Mouse (Mus musculus): ENCODE results near the gene Gm28043. TPM values are rescaled to one million over a fixed set of nuclear protein-coding genes. Genes with fewer than 3 reads are reported as not detected.

The Gm28043 gene
- polyA plus RNA-seq, 1 experiment from 2014 or later, result 1.9 TPM

GRCm38 (mm10) chr17:29635492-29635891, 20.8 kb downstream of the Gm28043 start:
- Histone ChIP-seq H3K9me3 (replicated peaks; ENCODE audit: control insufficient read depth, low read length) (no peaks in the 10 kb centered on the region), H3K4me1 (ENCODE audit: control insufficient read depth, insufficient read depth, low read length) (no peaks in the 10 kb centered on the region), H3K4me2 (ENCODE audit: low read length) (no peak overlapping the region), H3K27ac (ENCODE audit: low read depth, low read length) (no peak overlapping the region), H3K4me3 (ENCODE audit: low read depth, low read length) (no peak overlapping the region), H3K9ac (ENCODE audit: low read length) (no peak overlapping the region), H3K27me3 (replicated peaks; ENCODE audit: control insufficient read depth, insufficient read depth, low read length) (no peaks in the 10 kb centered on the region), H3K36me3 (ENCODE audit: control insufficient read depth, insufficient read depth, low read length) (peaks cover 89% of the 10 kb centered on the region)
- DNase-seq (ENCODE audit: low spot score) (no peak), ATAC-seq (no peak)
- WGBS, result 89% methylated on average over 8 of the region's 8 CpGs

- Histone ChIP-seq H3K36me3 (ENCODE audit: control insufficient read depth, insufficient read depth, low read length) (peaks cover 89% of the 10 kb centered on the region), H3K4me1 (ENCODE audit: control insufficient read depth, insufficient read depth, low read length) (no peaks in the 10 kb centered on the region), H3K4me3 (ENCODE audit: low read depth, low read length) (no peak overlapping the region), H3K27ac (ENCODE audit: low read depth, low read length) (no peak overlapping the region), H3K9me3 (replicated peaks; ENCODE audit: control insufficient read depth, low read length) (no peaks in the 10 kb centered on the region), H3K9ac (ENCODE audit: low read length) (no peak overlapping the region), H3K4me2 (ENCODE audit: low read length) (no peak overlapping the region), H3K27me3 (replicated peaks; ENCODE audit: control insufficient read depth, insufficient read depth, low read length) (no peaks in the 10 kb centered on the region)
- DNase-seq (ENCODE audit: low spot score), result peak; percentile 61
- no peak for ATAC-seq
- 72% methylated on average over 5 of the region's 5 CpGs for WGBS
Measured at GRCm38 (mm10) chr17:29636118-29636517, 21.4 kb downstream of the Gm28043 start.

GRCm38 (mm10) chr17:29637377-29637776, 22.7 kb downstream of the Gm28043 start:
- WGBS, result 91% methylated on average over 4 of the region's 4 CpGs
- H3K9me3 ChIP-seq (replicated peaks; ENCODE audit: control insufficient read depth, low read length), result no peaks in the 10 kb centered on the region
- H3K4me2 ChIP-seq (ENCODE audit: low read length), result no peak overlapping the region
- ATAC-seq (no peak), DNase-seq (ENCODE audit: low spot score) (peak; percentile 55)
- H3K4me3 ChIP-seq (ENCODE audit: low read depth, low read length), result no peak overlapping the region
- no peak overlapping the region for H3K9ac ChIP-seq (ENCODE audit: low read length)
- H3K27me3 ChIP-seq (replicated peaks; ENCODE audit: control insufficient read depth, insufficient read depth, low read length), result no peaks in the 10 kb centered on the region
- peaks cover 91% of the 10 kb centered on the region for H3K36me3 ChIP-seq (ENCODE audit: control insufficient read depth, insufficient read depth, low read length)
- H3K4me1 ChIP-seq (ENCODE audit: control insufficient read depth, insufficient read depth, low read length), result no peaks in the 10 kb centered on the region
- no peak overlapping the region for H3K27ac ChIP-seq (ENCODE audit: low read depth, low read length)

DNA sequence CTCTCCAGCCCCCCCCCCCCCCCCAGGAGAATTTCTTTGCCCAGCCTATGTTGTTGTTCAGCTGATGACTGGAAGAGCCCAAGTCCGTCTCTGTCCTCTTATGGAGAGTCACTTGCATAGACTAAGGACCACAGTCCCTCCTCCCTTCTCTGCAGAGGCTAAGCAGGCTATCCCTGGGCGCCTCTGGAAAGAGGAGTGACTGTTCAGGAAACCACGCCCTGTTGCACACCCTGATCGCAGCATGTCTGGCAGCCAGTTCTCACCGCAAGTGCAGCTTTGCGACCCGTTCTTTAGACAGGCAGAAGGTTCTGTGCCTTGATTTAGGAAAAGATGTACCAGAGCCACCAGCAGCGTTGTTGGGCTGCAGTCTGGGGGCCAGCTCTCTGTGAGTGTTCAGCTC, 23.2 kb downstream of the Gm28043 start:
- 82% methylated on average over 8 of the region's 8 CpGs for WGBS
- Histone ChIP-seq H3K9ac (ENCODE audit: low read length) (no peak overlapping the region), H3K4me2 (ENCODE audit: low read length) (no peak overlapping the region), H3K4me3 (ENCODE audit: low read depth, low read length) (no peak overlapping the region), H3K9me3 (replicated peaks; ENCODE audit: control insufficient read depth, low read length) (no peaks in the 10 kb centered on the region), H3K36me3 (ENCODE audit: control insufficient read depth, insufficient read depth, low read length) (peaks cover 91% of the 10 kb centered on the region), H3K4me1 (ENCODE audit: control insufficient read depth, insufficient read depth, low read length) (no peaks in the 10 kb centered on the region), H3K27ac (ENCODE audit: low read depth, low read length) (no peak overlapping the region), H3K27me3 (replicated peaks; ENCODE audit: control insufficient read depth, insufficient read depth, low read length) (no peaks in the 10 kb centered on the region)
- DNase-seq (ENCODE audit: low spot score) (no peak), ATAC-seq (no peak)

DNA sequence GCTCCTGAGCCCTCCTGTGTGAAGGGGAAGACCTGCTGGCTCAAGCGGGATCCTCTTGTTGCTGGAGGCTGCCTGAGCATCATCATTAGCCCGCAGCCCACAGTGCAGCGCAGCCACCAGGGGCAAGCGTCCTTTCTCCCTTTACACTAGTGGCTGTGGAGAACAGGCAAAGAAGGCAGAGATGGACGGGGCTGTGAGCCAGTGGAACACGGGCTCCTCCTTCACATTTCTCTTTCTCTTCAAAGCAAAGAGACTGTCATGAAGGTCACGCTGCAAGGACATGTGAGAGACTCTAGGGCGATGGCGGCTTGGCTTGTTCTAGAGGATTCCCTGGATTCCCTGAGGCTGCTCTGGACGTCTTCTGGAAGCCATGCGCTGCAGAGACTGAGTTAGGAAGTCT, 26.3 kb downstream of the Gm28043 start:
- peaks cover 74% of the 10 kb centered on the region for H3K36me3 ChIP-seq (ENCODE audit: control insufficient read depth, insufficient read depth, low read length)
- H3K9ac ChIP-seq (ENCODE audit: low read length), result no peak overlapping the region
- DNase-seq (ENCODE audit: low spot score), result no peak
- no peak for ATAC-seq
- no peaks in the 10 kb centered on the region for H3K4me1 ChIP-seq (ENCODE audit: control insufficient read depth, insufficient read depth, low read length)
- H3K27me3 ChIP-seq (replicated peaks; ENCODE audit: control insufficient read depth, insufficient read depth, low read length), result no peaks in the 10 kb centered on the region
- H3K27ac ChIP-seq (ENCODE audit: low read depth, low read length), result no peak overlapping the region
- no peaks in the 10 kb centered on the region for H3K9me3 ChIP-seq (replicated peaks; ENCODE audit: control insufficient read depth, low read length)
- WGBS, result 96% methylated on average over 11 of the region's 11 CpGs
- H3K4me3 ChIP-seq (ENCODE audit: low read depth, low read length), result no peak overlapping the region
- no peak overlapping the region for H3K4me2 ChIP-seq (ENCODE audit: low read length)

GRCm38 (mm10) chr17:29642219-29642618, 27.5 kb downstream of the Gm28043 start:
- Histone ChIP-seq H3K36me3 (ENCODE audit: control insufficient read depth, insufficient read depth, low read length) (peaks cover 62% of the 10 kb centered on the region), H3K27me3 (replicated peaks; ENCODE audit: control insufficient read depth, insufficient read depth, low read length) (no peaks in the 10 kb centered on the region), H3K9ac (ENCODE audit: low read length) (no peak overlapping the region), H3K9me3 (replicated peaks; ENCODE audit: control insufficient read depth, low read length) (no peaks in the 10 kb centered on the region), H3K4me1 (ENCODE audit: control insufficient read depth, insufficient read depth, low read length) (no peaks in the 10 kb centered on the region), H3K4me3 (ENCODE audit: low read depth, low read length) (no peak overlapping the region), H3K27ac (ENCODE audit: low read depth, low read length) (no peak overlapping the region), H3K4me2 (ENCODE audit: low read length) (no peak overlapping the region)
- 88% methylated on average over 3 of the region's 3 CpGs for WGBS
- ATAC-seq, result no peak
- no peak for DNase-seq (ENCODE audit: low spot score)

GRCm38 (mm10) chr17:29658249-29658648, 43.6 kb downstream of the Gm28043 start:
- H3K4me2 ChIP-seq (ENCODE audit: low read length), result no peak overlapping the region
- no peak overlapping the region for H3K9ac ChIP-seq (ENCODE audit: low read length)
- H3K36me3 ChIP-seq (ENCODE audit: control insufficient read depth, insufficient read depth, low read length), result peaks cover 2% of the 10 kb centered on the region; the same call in 1 of the 2 replicates
- H3K9me3 ChIP-seq (replicated peaks; ENCODE audit: control insufficient read depth, low read length), result no peaks in the 10 kb centered on the region
- H3K27ac ChIP-seq (ENCODE audit: low read depth, low read length), result no peak overlapping the region
- ATAC-seq (no peak), DNase-seq (ENCODE audit: low spot score) (no peak)
- H3K27me3 ChIP-seq (replicated peaks; ENCODE audit: control insufficient read depth, insufficient read depth, low read length), result no peaks in the 10 kb centered on the region
- peaks cover 5% of the 10 kb centered on the region; the same call in 1 of the 2 replicates for H3K4me1 ChIP-seq (ENCODE audit: control insufficient read depth, insufficient read depth, low read length)
- no peak overlapping the region for H3K4me3 ChIP-seq (ENCODE audit: low read depth, low read length)
- WGBS, result 91% methylated on average over 2 of the region's 2 CpGs

DNA sequence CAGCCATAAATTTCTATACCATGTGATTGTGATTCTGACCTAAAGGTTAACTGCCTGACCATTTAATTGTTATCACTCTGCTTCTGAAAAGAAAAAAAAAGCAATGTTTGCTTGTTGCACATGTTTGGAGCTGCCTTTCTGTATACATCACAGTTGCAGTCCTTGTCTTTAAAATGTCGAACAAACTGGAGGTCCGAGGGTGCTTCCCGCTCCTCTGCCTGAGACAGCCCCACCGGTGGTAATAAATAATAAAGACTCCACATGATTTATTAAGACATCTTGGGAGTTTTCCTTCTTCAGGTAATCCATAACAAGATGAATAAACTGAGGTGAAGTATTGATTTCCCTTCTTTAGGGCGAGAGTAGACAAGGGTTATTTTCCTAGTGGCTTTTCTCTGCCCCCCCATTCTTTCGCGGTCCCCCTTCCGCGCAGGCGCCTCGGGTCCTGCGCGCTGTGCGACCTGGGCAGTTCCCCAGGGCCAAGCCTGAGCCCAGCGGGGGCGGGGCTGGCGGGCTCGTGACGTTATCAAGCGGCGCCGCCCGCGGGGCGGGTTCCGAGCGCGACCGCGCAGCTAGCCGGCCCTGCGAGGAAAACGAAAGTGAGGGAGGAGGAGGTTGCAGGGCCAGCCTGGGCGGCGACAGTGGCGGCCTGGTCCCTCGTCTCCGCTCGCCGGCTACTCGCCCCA, 45.5 kb downstream of the Gm28043 start, which contains the start of gene Cmtr1:
Gene Cmtr1 (plus strand): TSS at position 520 of the 686 bp plus-strand sequence.
- Histone ChIP-seq H3K9ac (ENCODE audit: low read length) (peak within 1 kb of the TSS; percentile 84), H3K36me3 (ENCODE audit: control insufficient read depth, insufficient read depth, low read length) (peaks cover 11% of the 10 kb centered on the region), H3K4me1 (ENCODE audit: control insufficient read depth, insufficient read depth, low read length) (peaks cover 5% of the 10 kb centered on the region; the same call in 1 of the 2 replicates), H3K27ac (ENCODE audit: low read depth, low read length) (peak within 1 kb of the TSS; percentile 85), H3K9me3 (replicated peaks; ENCODE audit: control insufficient read depth, low read length) (no peaks in the 10 kb centered on the region), H3K27me3 (replicated peaks; ENCODE audit: control insufficient read depth, insufficient read depth, low read length) (no peaks in the 10 kb centered on the region), H3K4me3 (ENCODE audit: low read depth, low read length) (peak within 1 kb of the TSS; percentile 66), H3K4me2 (ENCODE audit: low read length) (peak within 1 kb of the TSS; percentile 87)
- WGBS, result 1% methylated on average over 39 of the region's 41 CpGs
- DNase-seq (ENCODE audit: low spot score), result peak; percentile 94
- peak; percentile 98 for ATAC-seq

DNA sequence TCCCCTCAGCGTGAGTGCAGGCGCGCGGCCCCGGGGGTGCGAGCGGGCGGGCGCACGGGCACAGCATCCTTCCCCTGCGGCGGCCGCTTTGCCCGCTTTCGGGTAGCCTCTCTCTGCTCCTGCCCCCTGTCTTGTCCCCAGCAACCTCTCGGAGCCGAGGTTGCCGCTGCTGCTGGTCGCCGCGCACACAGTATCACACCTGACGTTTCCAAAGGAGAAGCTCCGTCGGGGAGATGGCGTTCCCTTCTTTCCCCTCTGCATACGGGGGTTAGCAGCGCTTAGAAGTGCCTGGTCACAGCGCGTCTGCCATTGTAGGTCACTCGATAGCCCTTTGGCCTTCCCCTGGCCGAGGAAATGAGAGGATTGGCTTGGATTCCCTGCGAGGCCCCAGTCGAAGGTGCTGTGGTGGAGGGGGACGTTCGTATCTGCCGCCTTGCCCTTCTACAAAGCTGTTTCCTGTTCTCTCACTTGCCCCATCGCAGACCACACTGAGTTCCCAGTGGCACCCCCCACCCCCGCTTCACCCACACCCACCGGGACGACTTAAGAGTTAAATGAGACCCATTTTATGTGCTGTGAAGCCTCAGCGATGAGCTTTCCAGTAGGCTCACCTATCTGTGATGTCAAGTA, 46.2 kb downstream of the Gm28043 start:
- Histone ChIP-seq H3K27ac (ENCODE audit: low read depth, low read length) (peak overlapping the region; percentile 85), H3K4me1 (ENCODE audit: control insufficient read depth, insufficient read depth, low read length) (peaks cover 5% of the 10 kb centered on the region; the same call in 1 of the 2 replicates), H3K4me2 (ENCODE audit: low read length) (peak overlapping the region; percentile 87), H3K27me3 (replicated peaks; ENCODE audit: control insufficient read depth, insufficient read depth, low read length) (no peaks in the 10 kb centered on the region), H3K9me3 (replicated peaks; ENCODE audit: control insufficient read depth, low read length) (no peaks in the 10 kb centered on the region), H3K4me3 (ENCODE audit: low read depth, low read length) (peak overlapping the region; percentile 66), H3K9ac (ENCODE audit: low read length) (peak overlapping the region; percentile 84), H3K36me3 (ENCODE audit: control insufficient read depth, insufficient read depth, low read length) (peaks cover 12% of the 10 kb centered on the region)
- under 1% methylated on average over 30 of the region's 41 CpGs for WGBS
- ATAC-seq, result peak; percentile 75; the same call in 1 of the 2 replicates
- DNase-seq (ENCODE audit: low spot score), result peak; percentile 16
